Mouse (Mus musculus): ENCODE data around the gene Zfp3. TPM values are rescaled to one million over a fixed set of nuclear protein-coding genes. Genes with fewer than 3 reads are reported as not detected.
A peak's percentile ranks its signal among the peaks of the same experiment; 100 is the strongest.

Zfp3 gene
- polyA plus RNA-seq, 1 experiment from 2014 or later: 7.9 TPM

DNA sequence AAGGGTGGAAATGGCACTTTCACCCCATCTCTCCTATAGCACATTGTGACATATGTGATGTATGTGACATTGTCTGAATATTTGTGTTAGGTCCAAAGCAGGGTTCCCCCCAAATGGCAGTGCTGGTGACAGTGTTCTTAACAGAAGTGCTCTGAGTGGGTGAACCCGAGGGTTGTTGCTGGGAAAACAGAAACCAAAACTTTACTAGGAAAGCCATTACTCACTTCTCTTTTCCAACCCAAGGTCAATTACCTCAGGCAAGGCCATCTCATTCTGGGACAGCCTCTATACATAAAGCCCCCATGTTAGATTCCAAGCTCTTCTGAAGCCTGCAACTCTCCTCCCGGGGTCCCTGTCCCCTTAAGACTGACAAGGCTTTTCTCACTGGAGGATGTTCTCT is 21.9 kb downstream of the Zfp3 start:
- DNase-seq (ENCODE audit: low read depth, low spot score) (no peak), ATAC-seq (no peak)
- TF ChIP-seq CTCF (IDR thresholded peaks at IDR 0.05): no peak
- in situ Hi-C loops (cut with MboI; ENCODE audit: low pct_unique_long_range_greater_than_20kb): no loop called here
- CTCF ChIA-PET: interaction anchor here (4.4 kb wide), 1 partner anchor 30 kb away, joined by 14 read pairs; no protein-coding TSS in a partner anchor
- POLR2A ChIA-PET: interaction anchor here (0.8 kb wide), 1 partner anchor 23 kb away, joined by 3 read pairs; no protein-coding TSS in a partner anchor
- no peaks in the 10 kb centered on the region for H3K27me3 ChIP-seq

GRCm38 (mm10) chr11:70787052-70787451 is 23.0 kb downstream of the Zfp3 start:
- no peaks in the 10 kb centered on the region for H3K27me3 ChIP-seq
- ChIA-PET POLR2A (no interaction called here), CTCF (interaction anchor here (1.9 to 4.4 kb wide), 2 partner anchors 9 to 29 kb away, joined by 6 to 14 read pairs; no protein-coding TSS in a partner anchor)
- DNase-seq (ENCODE audit: low read depth, low spot score): no peak
- TF ChIP-seq CTCF (IDR thresholded peaks at IDR 0.05): no peak
- in situ Hi-C loops (cut with MboI; ENCODE audit: low pct_unique_long_range_greater_than_20kb): no loop called here
- ATAC-seq: no peak

DNA sequence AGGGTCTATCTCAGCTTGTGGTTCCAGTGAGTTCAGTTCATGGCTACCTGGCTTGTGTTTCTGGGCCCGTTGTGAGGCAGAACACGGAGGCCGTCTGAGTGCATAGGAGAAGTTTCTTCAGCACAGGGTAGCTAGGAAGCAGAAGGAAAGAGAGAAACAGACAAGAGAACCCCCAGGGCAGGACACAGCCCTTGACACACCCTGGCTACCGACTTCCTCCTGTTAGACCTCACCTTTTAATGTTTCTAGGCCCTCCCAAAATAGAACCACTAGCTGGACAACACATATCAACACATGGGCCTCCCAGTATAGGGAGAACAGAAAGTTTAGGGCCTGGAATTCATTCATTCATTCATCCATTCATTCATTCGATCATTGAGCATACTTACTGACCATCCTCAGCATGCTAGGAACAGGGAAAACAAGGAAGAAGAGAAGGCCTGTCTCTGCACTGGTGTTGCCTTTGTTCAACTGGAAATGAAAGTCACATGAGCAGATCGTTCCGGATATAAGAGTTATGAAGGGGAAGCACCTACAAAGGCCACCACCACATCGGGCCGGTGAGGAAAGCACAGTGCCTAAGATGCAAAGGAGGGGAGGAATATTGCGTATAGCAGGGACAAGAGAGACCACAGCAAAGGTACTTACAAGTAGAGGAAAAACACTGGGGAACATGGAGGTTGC is 25.1 kb downstream of the Zfp3 start:
- in situ Hi-C loops (cut with MboI; ENCODE audit: low pct_unique_long_range_greater_than_20kb): no loop called here
- H3K27me3 ChIP-seq: no peaks in the 10 kb centered on the region
- TF ChIP-seq CTCF (IDR thresholded peaks at IDR 0.05): no peak
- no peak for ATAC-seq
- DNase-seq (ENCODE audit: low read depth, low spot score): no peak
- ChIA-PET POLR2A (no interaction called here), CTCF (interaction anchor here (0.9 to 4.4 kb wide), 3 partner anchors 12 to 82 kb away, joined by 3 to 22 read pairs (median 14); no protein-coding TSS in a partner anchor)

- CTCF ChIA-PET: interaction anchor here (2.4 kb wide), 1 partner anchor 13 kb away, joined by 22 read pairs; no protein-coding TSS in a partner anchor
Observed at GRCm38 (mm10) chr11:70790426-70790825, 26.4 kb downstream of the Zfp3 start.

DNA sequence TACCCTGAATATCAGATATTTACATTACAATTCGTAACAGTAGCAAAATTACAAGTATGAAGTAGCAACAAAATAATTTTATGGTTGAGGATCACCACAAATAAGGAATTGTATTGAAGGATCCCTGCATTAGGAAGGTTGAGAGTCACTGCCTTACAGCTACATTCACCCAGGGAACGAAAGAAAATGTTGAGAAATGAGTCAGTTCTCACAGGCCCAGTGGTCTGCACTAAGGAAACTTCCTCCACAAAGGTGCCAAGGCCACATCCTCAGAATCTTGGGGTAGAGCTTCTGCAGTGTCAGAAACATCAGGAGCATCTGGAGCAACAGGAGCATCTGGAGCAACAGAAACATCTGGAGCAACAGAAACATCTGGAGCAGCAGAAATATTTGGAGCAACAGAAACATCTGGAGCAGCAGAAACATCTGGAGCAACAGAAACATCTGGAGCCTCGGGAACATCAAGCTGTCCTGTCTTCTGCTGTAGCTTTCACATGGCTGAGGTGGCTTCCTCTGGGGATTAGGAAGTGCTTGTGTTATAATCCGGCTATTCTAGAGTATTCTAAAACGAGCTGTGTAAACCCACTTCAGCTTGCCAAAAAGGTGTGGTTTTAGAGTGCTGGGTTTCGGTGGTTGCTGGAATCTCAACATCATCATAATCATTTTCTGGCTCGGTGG is 27.0 kb downstream of the Zfp3 start:
- in situ Hi-C loops (cut with MboI; ENCODE audit: low pct_unique_long_range_greater_than_20kb): no loop called here
- no peaks in the 10 kb centered on the region for H3K27me3 ChIP-seq
- TF ChIP-seq CTCF (IDR thresholded peaks at IDR 0.05): no peak
- ATAC-seq (no peak), DNase-seq (ENCODE audit: low read depth, low spot score) (no peak)
- CTCF ChIA-PET: interaction anchor here (2.0 to 2.3 kb wide), 2 partner anchors 13 to 24 kb away, joined by 7 to 9 read pairs; no protein-coding TSS in a partner anchor
- POLR2A ChIA-PET: no interaction called here

More at GRCm38 (mm10) chr11:70790426-70790825, 26.4 kb downstream of the Zfp3 start:
- POLR2A ChIA-PET: no interaction called here
- no peak for TF ChIP-seq CTCF (IDR thresholded peaks at IDR 0.05)
- in situ Hi-C loops (cut with MboI; ENCODE audit: low pct_unique_long_range_greater_than_20kb): no loop called here
- H3K27me3 ChIP-seq: no peaks in the 10 kb centered on the region
- no peak for DNase-seq (ENCODE audit: low read depth, low spot score)
- ATAC-seq: no peak

GRCm38 (mm10) chr11:70791676-70792075 is 27.7 kb downstream of the Zfp3 start:
- POLR2A ChIA-PET: no interaction called here
- in situ Hi-C loops (cut with MboI; ENCODE audit: low pct_unique_long_range_greater_than_20kb): no loop called here
- no peaks in the 10 kb centered on the region for H3K27me3 ChIP-seq
- CTCF ChIA-PET: interaction anchor here (2.0 to 2.3 kb wide), 2 partner anchors 14 to 24 kb away, joined by 7 to 9 read pairs; no protein-coding TSS in a partner anchor
- TF ChIP-seq CTCF (IDR thresholded peaks at IDR 0.05): no peak
- no peak for DNase-seq (ENCODE audit: low read depth, low spot score)
- no peak for ATAC-seq

GRCm38 (mm10) chr11:70792409-70792808 is 28.4 kb downstream of the Zfp3 start:
- in situ Hi-C loops (cut with MboI; ENCODE audit: low pct_unique_long_range_greater_than_20kb): no loop called here
- TF ChIP-seq CTCF (IDR thresholded peaks at IDR 0.05): no peak
- POLR2A ChIA-PET: no interaction called here
- CTCF ChIA-PET: interaction anchor here (2.0 to 2.3 kb wide), 2 partner anchors 14 to 23 kb away, joined by 7 to 9 read pairs; no protein-coding TSS in a partner anchor
- ATAC-seq: no peak
- H3K27me3 ChIP-seq: no peaks in the 10 kb centered on the region
- no peak for DNase-seq (ENCODE audit: low read depth, low spot score)

DNA sequence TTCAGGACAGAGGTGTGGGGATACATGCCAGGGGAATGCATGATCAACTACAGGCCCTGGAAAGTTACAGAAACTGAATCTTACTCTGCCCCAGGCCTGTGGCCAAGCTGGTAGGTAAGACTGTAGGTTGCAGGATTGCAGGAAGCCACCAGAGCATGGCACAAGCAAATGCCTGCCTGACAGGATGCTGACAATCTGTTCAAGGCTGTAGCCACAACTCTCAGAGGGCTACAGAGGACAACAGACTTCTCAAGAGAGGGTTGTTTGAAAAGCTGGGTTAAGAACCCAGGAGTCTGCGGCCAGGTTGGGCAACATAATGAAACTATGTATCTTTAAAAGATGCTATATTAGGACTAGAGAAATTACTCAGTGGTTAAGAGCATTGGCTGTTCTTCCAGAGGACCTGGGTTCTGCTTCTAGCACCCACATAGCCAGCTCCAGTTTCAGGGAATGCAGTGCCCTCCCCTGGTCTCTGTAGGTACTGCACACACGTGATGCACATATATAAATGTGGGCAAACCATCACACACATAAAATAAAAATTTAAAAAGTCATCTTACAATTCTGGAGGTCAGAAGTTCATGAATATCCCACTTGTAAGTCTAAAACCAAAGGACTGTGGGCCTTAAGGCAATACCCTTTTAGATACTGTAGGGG is 38.3 kb downstream of the Zfp3 start:
- POLR2A ChIA-PET: no interaction called here
- no peak for DNase-seq (ENCODE audit: low read depth, low spot score)
- ATAC-seq: no peak

DNA sequence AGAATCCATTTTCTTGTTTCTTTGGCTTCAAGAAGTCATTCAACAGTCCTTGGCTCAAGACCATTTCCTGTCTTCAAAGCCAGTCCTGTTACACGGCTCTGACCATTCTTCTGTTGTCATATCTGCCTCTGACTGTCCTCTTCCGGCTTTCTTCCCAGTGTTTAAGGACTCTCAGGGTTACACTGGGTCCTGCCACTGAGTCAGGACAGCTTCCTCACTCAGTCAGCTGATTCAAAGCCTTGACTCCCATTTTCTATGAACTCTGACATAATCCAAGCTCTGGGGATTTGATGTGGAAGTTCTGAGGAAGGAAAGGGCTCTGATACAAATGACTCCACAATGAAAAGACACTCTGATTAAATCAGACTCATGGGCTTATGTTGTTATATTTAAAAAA is 38.9 kb downstream of the Zfp3 start:
- in situ Hi-C loops (cut with MboI; ENCODE audit: low pct_unique_long_range_greater_than_20kb): no loop called here
- ChIA-PET POLR2A (no interaction called here), CTCF (no interaction called here)
- TF ChIP-seq CTCF (IDR thresholded peaks at IDR 0.05): no peak
- no peak for ATAC-seq
- no peak for DNase-seq (ENCODE audit: low read depth, low spot score)
- no peaks in the 10 kb centered on the region for H3K27me3 ChIP-seq

More for the DNA sequence above, 38.3 kb downstream of the Zfp3 start:
- no peaks in the 10 kb centered on the region for H3K27me3 ChIP-seq
- CTCF ChIA-PET: no interaction called here
- in situ Hi-C loops (cut with MboI; ENCODE audit: low pct_unique_long_range_greater_than_20kb): no loop called here
- peak; percentile 48 for TF ChIP-seq CTCF (IDR thresholded peaks at IDR 0.05)

- no peaks in the 10 kb centered on the region for H3K27me3 ChIP-seq
- CTCF ChIA-PET: no interaction called here
- DNase-seq (ENCODE audit: low read depth, low spot score) (no peak), ATAC-seq (no peak)
- in situ Hi-C loops (cut with MboI; ENCODE audit: low pct_unique_long_range_greater_than_20kb): no loop called here
- TF ChIP-seq CTCF (IDR thresholded peaks at IDR 0.05): no peak
- POLR2A ChIA-PET: no interaction called here
Observed at GRCm38 (mm10) chr11:70803711-70804200, 39.7 kb downstream of the Zfp3 start.

Measured in Patski (cell line).